Mouse (Mus musculus): ENCODE results near the gene Rpp25l. TPM values are rescaled to one million over a fixed set of nuclear protein-coding genes. Genes with fewer than 3 reads are reported as not detected.
A peak's percentile ranks its signal among the peaks of the same experiment; 100 is the strongest.

Gene Rpp25l
- polyA plus RNA-seq, 1 experiment from 2014 or later = 59.1 TPM

DNA sequence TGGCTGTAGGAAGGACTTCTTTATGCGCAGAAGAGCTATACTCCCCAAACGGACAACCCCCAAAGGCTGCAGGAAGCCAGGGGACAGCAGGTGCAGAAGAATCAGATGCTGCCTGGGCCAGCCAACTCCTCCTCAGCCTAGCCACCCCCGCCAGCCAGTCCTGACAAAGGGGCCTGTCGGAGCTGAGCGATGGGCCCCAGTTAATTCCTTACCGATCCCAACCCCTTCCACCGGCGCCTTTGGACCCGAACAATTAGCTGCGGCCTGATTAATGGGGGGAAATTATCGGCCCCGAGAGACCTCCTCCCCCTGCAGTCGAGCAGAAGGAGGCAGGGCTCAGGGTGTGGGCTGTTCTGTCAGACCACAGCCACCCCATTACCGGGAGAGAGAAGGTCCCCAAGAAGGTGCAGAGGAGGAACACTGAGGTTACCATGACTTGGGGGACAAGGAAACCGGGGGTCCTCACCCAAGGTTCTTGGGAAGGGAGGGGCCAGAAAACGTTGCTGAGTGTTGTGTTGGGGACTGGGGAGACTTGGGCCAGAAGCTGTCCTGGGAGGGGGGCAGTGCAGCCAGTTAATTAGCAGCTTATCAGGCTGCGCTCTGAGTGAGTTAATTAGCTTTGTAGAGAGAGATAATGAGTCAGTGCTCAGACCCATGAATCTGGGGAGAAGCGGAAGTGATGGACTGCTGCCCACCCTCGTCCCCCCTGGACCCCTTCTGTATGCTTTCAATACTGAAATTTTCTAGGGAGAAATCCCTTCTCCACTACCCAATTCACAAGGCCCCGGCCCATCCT, 13.7 kb upstream of the Rpp25l start:
- Histone ChIP-seq H3K9ac (no peak overlapping the region), H3K36me3 (replicated peaks) (no peaks in the 10 kb centered on the region), H3K4me1 (peaks cover 26% of the 10 kb centered on the region), H3K4me3 (no peak overlapping the region), H3K27me3 (replicated peaks) (peaks cover 75% of the 10 kb centered on the region), H3K4me2 (no peak overlapping the region), H3K9me3 (no peaks in the 10 kb centered on the region), H3K27ac (no peak overlapping the region)
- WGBS = 10% methylated on average over 20 of the region's 20 CpGs
- no peak for ATAC-seq (replicated peaks)

DNA sequence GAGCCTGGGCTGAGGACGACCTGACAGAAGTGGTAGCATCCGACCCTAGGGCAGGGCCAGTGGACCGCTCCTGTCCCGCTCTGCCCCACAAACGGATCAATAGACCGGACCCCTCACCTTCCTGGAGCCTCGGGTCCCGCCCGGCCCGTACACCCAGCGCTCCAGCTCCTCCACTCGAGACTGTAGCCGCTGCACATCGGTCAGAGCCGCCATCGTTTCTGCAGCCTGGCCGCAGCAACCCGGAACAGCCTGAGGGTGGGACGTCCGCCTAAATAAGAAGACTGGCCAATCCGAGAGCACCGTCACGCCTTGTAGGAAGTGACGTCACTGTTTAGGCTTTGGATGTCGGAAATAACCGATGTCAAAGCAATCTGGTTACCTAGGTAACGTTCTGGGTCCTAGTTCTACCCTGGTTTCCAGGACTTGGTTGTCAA, 9.6 kb upstream of the Rpp25l start, which contains the start of gene Dctn3:
Gene Dctn3, minus strand, starts transcription at position 253 of the 434 bp plus-strand sequence.
- H3K9me3 ChIP-seq = no peaks in the 10 kb centered on the region
- H3K36me3 ChIP-seq (replicated peaks) = peaks cover 13% of the 10 kb centered on the region; the same call in 1 of the 2 replicates
- H3K27ac ChIP-seq = peak within 1 kb of the TSS; percentile 65
- WGBS = under 1% methylated on average over 27 of the region's 27 CpGs
- peak within 1 kb of the TSS; percentile 66 for H3K4me2 ChIP-seq
- peak; percentile 96 for ATAC-seq (replicated peaks)
- H3K9ac ChIP-seq = peak within 1 kb of the TSS; percentile 92
- peak within 1 kb of the TSS; percentile 86 for H3K4me3 ChIP-seq
- H3K4me1 ChIP-seq = peaks cover 23% of the 10 kb centered on the region
- H3K27me3 ChIP-seq (replicated peaks) = peaks cover 40% of the 10 kb centered on the region

GRCm38 (mm10) chr4:41716834-41717233, 3.5 kb upstream of the Rpp25l start:
- H3K9ac ChIP-seq = no peak overlapping the region
- H3K4me2 ChIP-seq = no peak overlapping the region
- 77% methylated on average over 6 of the region's 6 CpGs for WGBS
- H3K36me3 ChIP-seq (replicated peaks) = peaks cover 25% of the 10 kb centered on the region; the same call in 1 of the 2 replicates
- no peaks in the 10 kb centered on the region for H3K9me3 ChIP-seq
- no peak for ATAC-seq (replicated peaks)
- H3K27ac ChIP-seq = no peak overlapping the region
- no peak overlapping the region for H3K4me3 ChIP-seq
- peaks cover 31% of the 10 kb centered on the region for H3K4me1 ChIP-seq
- H3K27me3 ChIP-seq (replicated peaks) = no peaks in the 10 kb centered on the region

DNA sequence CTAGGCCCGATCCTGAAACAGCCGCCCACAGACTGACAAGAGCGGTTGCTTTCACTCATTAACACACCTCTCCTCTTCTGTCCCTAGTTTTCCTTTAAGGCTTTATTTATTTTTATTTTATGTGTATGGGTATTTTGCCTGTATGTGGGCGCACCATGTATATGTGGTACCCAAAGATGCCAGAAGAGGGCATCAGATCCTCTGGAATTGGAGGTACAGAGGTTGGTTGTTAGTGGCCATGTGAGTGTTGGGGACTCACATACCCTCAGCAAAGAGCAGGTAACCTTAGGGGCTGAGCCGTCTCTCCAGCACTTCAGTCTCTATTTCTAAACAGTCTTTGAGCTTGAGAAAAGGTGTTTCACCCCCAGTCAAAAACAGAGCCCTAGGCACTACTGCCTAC, 2.3 kb upstream of the Rpp25l start:
- H3K9ac ChIP-seq = no peak overlapping the region
- WGBS = 82% methylated on average over 5 of the region's 5 CpGs
- no peak overlapping the region for H3K27ac ChIP-seq
- ATAC-seq (replicated peaks) = no peak
- H3K36me3 ChIP-seq (replicated peaks) = peaks cover 25% of the 10 kb centered on the region; the same call in 1 of the 2 replicates
- no peaks in the 10 kb centered on the region for H3K27me3 ChIP-seq (replicated peaks)
- peaks cover 36% of the 10 kb centered on the region for H3K4me1 ChIP-seq
- H3K4me2 ChIP-seq = no peak overlapping the region
- H3K9me3 ChIP-seq = no peaks in the 10 kb centered on the region
- H3K4me3 ChIP-seq = no peak overlapping the region

- no peak overlapping the region for H3K27ac ChIP-seq
- H3K9ac ChIP-seq = no peak overlapping the region
- peaks cover 25% of the 10 kb centered on the region; the same call in 1 of the 2 replicates for H3K36me3 ChIP-seq (replicated peaks)
- no peak overlapping the region for H3K4me2 ChIP-seq
- no peak overlapping the region for H3K4me3 ChIP-seq
- no peaks in the 10 kb centered on the region for H3K27me3 ChIP-seq (replicated peaks)
- H3K4me1 ChIP-seq = peaks cover 36% of the 10 kb centered on the region
- no peaks in the 10 kb centered on the region for H3K9me3 ChIP-seq
- no peak; the same call in 1 of the 2 replicates for ATAC-seq (replicated peaks)
- WGBS = 83% methylated on average over 8 of the region's 8 CpGs
Observed at GRCm38 (mm10) chr4:41715082-41715481, 1.7 kb upstream of the Rpp25l start.

- Histone ChIP-seq H3K27ac (no peak overlapping the region), H3K9ac (0 out of 2 replicates have a peak overlapping the region, but pooled peaks have one; percentile 92), H3K4me2 (peak overlapping the region; percentile 80), H3K4me1 (peaks cover 36% of the 10 kb centered on the region), H3K4me3 (peak overlapping the region; percentile 88), H3K36me3 (replicated peaks) (peaks cover 23% of the 10 kb centered on the region; the same call in 1 of the 2 replicates), H3K9me3 (no peaks in the 10 kb centered on the region), H3K27me3 (replicated peaks) (no peaks in the 10 kb centered on the region)
- 11% methylated on average over 8 of the region's 8 CpGs for WGBS
- 0 out of 2 replicates have a peak, but pooled peaks have one; percentile 21 for ATAC-seq (replicated peaks)
Observed at GRCm38 (mm10) chr4:41714276-41714675, 942 bp upstream of the Rpp25l start.

- peak; percentile 24 for ATAC-seq (replicated peaks)
- Histone ChIP-seq H3K4me1 (peaks cover 46% of the 10 kb centered on the region), H3K4me2 (peak overlapping the region; percentile 80), H3K4me3 (peak overlapping the region; percentile 88), H3K9me3 (no peaks in the 10 kb centered on the region), H3K9ac (peak overlapping the region; percentile 92), H3K36me3 (replicated peaks) (peaks cover 9% of the 10 kb centered on the region; the same call in 1 of the 2 replicates), H3K27ac (peak overlapping the region; percentile 85), H3K27me3 (replicated peaks) (no peaks in the 10 kb centered on the region)
- 40% methylated on average over 31 of the region's 31 CpGs for WGBS
Observed at GRCm38 (mm10) chr4:41712421-41713196, 725 bp downstream of the Rpp25l start.

DNA sequence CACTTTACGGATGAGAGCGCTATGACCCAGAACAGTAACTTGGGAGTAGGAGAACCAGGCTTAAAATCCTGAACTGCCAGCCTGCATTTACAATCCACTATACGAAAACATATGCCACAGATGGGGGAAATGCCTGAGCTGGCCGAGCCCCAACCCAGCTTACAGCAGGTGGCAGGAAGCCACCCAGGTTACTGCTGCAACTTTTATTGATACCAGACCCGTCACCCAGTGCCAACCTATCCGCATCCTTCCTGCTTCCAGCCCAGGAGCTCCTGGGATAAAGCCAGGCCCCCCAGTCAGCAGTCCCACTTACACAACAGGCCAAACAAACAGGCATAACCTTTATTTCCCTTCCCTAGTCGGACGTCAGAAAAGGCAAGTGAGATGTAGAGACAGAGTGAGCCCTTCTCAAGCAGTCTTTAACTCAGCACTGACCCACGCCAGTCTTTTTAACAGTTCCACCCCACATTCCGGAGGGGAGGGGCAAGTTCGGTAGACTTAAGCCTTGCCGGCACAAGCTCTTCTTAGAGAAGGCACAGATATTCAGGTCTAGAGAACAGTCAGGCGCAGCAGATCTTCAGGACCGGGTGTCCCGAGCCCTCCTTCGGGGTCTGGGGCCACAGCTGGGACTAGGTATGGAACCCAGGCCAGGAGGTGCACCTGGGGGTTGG, 1.5 kb downstream of the Rpp25l start:
- Histone ChIP-seq H3K4me1 (peaks cover 54% of the 10 kb centered on the region), H3K4me3 (peak overlapping the region; percentile 88), H3K4me2 (peak overlapping the region; percentile 80), H3K36me3 (replicated peaks) (peaks cover 6% of the 10 kb centered on the region; the same call in 1 of the 2 replicates), H3K27ac (no peak overlapping the region), H3K9ac (peak overlapping the region; percentile 92), H3K9me3 (no peaks in the 10 kb centered on the region), H3K27me3 (replicated peaks) (no peaks in the 10 kb centered on the region)
- ATAC-seq (replicated peaks) = no peak
- 69% methylated on average over 16 of the region's 16 CpGs for WGBS

- Histone ChIP-seq H3K9me3 (no peaks in the 10 kb centered on the region), H3K27me3 (replicated peaks) (no peaks in the 10 kb centered on the region), H3K9ac (no peak overlapping the region), H3K4me2 (no peak overlapping the region), H3K4me3 (no peak overlapping the region), H3K27ac (no peak overlapping the region), H3K4me1 (peaks cover 60% of the 10 kb centered on the region), H3K36me3 (replicated peaks) (no peaks in the 10 kb centered on the region)
- WGBS = 72% methylated on average over 4 of the region's 4 CpGs
- no peak for ATAC-seq (replicated peaks)
Observed at GRCm38 (mm10) chr4:41710229-41710628, 3.1 kb downstream of the Rpp25l start.

DNA sequence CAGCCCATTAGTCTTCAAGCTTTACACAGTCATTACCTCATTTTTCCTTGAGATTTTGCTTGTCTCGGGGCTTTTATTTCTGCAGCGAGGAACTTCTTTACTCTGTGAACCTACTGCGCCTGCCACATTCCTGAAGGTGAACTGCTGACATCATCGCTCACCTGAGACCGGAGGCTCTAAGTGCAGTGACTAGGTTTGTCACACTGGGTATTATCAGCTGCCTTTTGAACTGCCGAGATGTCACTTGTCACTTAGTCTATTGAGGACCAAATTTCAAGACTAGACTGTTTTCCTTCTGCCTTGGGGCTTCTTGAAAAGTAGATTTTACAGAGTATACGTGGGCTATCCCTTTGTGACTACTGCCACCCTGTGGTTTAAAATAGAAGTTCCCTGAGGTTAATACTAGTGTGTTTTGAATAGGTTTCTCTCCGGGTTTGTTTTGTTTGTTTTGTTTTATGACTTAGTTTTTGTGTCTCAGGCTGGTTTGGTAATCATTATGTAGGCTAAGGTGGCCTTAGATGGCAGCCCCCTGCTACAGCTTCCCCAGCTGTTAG, 5.1 kb downstream of the Rpp25l start:
- ATAC-seq (replicated peaks) = 0 out of 2 replicates have a peak, but pooled peaks have one; percentile 22
- Histone ChIP-seq H3K36me3 (replicated peaks) (no peaks in the 10 kb centered on the region), H3K4me3 (no peak overlapping the region), H3K27ac (peak overlapping the region; percentile 15; the same call in 1 of the 2 replicates), H3K4me1 (peaks cover 48% of the 10 kb centered on the region), H3K9me3 (no peaks in the 10 kb centered on the region), H3K9ac (no peak overlapping the region), H3K4me2 (no peak overlapping the region), H3K27me3 (replicated peaks) (no peaks in the 10 kb centered on the region)
- 41% methylated on average over 8 of the region's 8 CpGs for WGBS

DNA sequence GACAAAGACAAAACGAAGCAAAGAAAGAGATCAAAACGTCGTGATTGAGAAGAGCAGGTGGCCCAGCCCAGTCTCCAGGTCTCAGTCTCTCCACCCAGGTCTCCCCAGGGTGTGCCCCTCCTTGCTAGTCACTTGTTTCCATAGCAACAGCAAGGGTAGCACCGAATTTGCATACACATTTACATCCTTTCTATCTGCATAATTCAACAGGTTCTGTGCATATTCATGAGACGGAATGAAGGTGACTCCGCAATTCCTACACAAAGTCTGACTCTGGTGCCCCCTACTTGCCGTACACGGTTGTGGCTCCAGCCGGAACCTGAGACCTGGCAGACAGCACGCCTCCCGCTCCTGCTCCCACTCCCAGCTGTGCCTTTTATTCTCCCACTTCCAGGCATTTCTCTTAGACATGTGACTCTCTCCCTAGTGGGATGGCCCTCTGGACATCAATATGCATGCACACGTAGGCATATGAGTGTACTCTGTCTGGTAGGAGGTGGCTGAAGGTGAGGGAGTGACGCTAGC, 6.3 kb downstream of the Rpp25l start:
- peak overlapping the region; percentile 69 for H3K27ac ChIP-seq
- no peaks in the 10 kb centered on the region for H3K36me3 ChIP-seq (replicated peaks)

More for the DNA sequence above, 6.3 kb downstream of the Rpp25l start:
- no peak overlapping the region for H3K4me3 ChIP-seq
- ATAC-seq (replicated peaks) = peak; percentile 89
- no peak overlapping the region for H3K9ac ChIP-seq
- no peaks in the 10 kb centered on the region for H3K27me3 ChIP-seq (replicated peaks)
- 2% methylated on average over 13 of the region's 13 CpGs for WGBS
- H3K4me2 ChIP-seq = peak overlapping the region; percentile 38
- H3K9me3 ChIP-seq = no peaks in the 10 kb centered on the region
- peaks cover 40% of the 10 kb centered on the region for H3K4me1 ChIP-seq

All from midbrain, embryonic 15.5 days (tissue).